Mouse (Mus musculus) embryo, embryonic 11.5 days (tissue): ENCODE measurements at regions not wholly inside any gene's neighbourhood (a gene's known extent, or its start where the extent isn't known, plus 50 kb on each side); places are given as distances from the start of the nearest gene placed in this dataset.
"Not testable (repeated sequence)": the region's sequence is repeated elsewhere in the genome, so short reads cannot be mapped to it uniquely, and the experiment has no call there.

Source experiments
- DNase-seq: peaks from one replicate; pipeline ENCODE4 v3.0.0-alpha.2; 2012; ENCODE audit warnings: low read depth, low spot score

- DNase-seq, result no peak
Observed at GRCm38 (mm10) chr3:22285904-22286303, 209.5 kb downstream of the Tbl1xr1 start.

GRCm38 (mm10) chr3:22293466-22293865, 217.0 kb downstream of the Tbl1xr1 start:
- no peak for DNase-seq

GRCm38 (mm10) chr3:22294081-22294480, 217.6 kb downstream of the Tbl1xr1 start:
- not testable (repeated sequence) for DNase-seq

- not testable (repeated sequence) for DNase-seq
Observed at GRCm38 (mm10) chr3:22296925-22297324, 220.5 kb downstream of the Tbl1xr1 start.

GRCm38 (mm10) chr3:22297831-22298230, 221.4 kb downstream of the Tbl1xr1 start:
- not testable (repeated sequence) for DNase-seq

GRCm38 (mm10) chr3:22300553-22300952, 224.1 kb downstream of the Tbl1xr1 start:
- no peak for DNase-seq

GRCm38 (mm10) chr3:22301991-22302517, 225.6 kb downstream of the Tbl1xr1 start:
- no peak for DNase-seq

- DNase-seq, result no peak
Observed at GRCm38 (mm10) chr3:22304145-22304544, 227.7 kb downstream of the Tbl1xr1 start.

GRCm38 (mm10) chr3:22306624-22307023, 230.2 kb downstream of the Tbl1xr1 start:
- no peak for DNase-seq

GRCm38 (mm10) chr3:22308962-22309361, 232.5 kb downstream of the Tbl1xr1 start:
- peak; percentile 46 for DNase-seq

- no peak for DNase-seq
Observed at GRCm38 (mm10) chr3:22316466-22317185, 240.2 kb downstream of the Tbl1xr1 start.

GRCm38 (mm10) chr3:22320425-22320824, 244.0 kb downstream of the Tbl1xr1 start:
- DNase-seq, result not testable (repeated sequence)

GRCm38 (mm10) chr3:22331240-22331639, 254.8 kb downstream of the Tbl1xr1 start:
- no peak for DNase-seq
